Mouse (Mus musculus): ENCODE results near the gene Timm29. TPM values are rescaled to one million over a fixed set of nuclear protein-coding genes. Genes with fewer than 3 reads are reported as not detected.
"Not testable (repeated sequence)": the region's sequence is repeated elsewhere in the genome, so short reads cannot be mapped to it uniquely, and the experiment has no call there.

The Timm29 gene
- total and polyA plus RNA-seq, 2 experiments, result 13.0 to 26.7 TPM

GRCm38 (mm10) chr9:21591831-21592702 is 455 bp upstream of the Timm29 start:
- H3K36me3 ChIP-seq (ENCODE audit: control insufficient read depth, insufficient read depth, low read length), result peaks cover 10% of the 10 kb centered on the region; the same call in 1 of the 2 replicates
- H3K27me3 ChIP-seq (ENCODE audit: control insufficient read depth, insufficient read depth, low read length), result no peaks in the 10 kb centered on the region
- TF ChIP-seq POLR2A (IDR thresholded peaks at IDR 0.05; ENCODE audit: extremely low read depth, insufficient read depth, low read length) (no peak), CTCF (IDR thresholded peaks at IDR 0.05; ENCODE audit: low read depth, low read length) (no peak)
- peak overlapping the region; percentile 29; the same call in 1 of the 2 replicates for H3K27ac ChIP-seq (replicated peaks; ENCODE audit: insufficient read depth, low read depth, low read length)
- H3K9ac ChIP-seq (ENCODE audit: low read depth, low read length), result peak overlapping the region; percentile 82
- DNase-seq (ENCODE audit: extremely low read depth, low read depth, low spot score), result no peak
- peak overlapping the region; percentile 96 for H3K4me3 ChIP-seq (ENCODE audit: insufficient read depth, low read depth, low read length)
- H3K79me2 ChIP-seq (ENCODE audit: control insufficient read depth, insufficient read depth, low read length), result peaks cover 8% of the 10 kb centered on the region; the same call in 1 of the 2 replicates
- peaks cover 15% of the 10 kb centered on the region for H3K4me1 ChIP-seq (ENCODE audit: control insufficient read depth, insufficient read depth, low read length)
- WGBS, result 14% methylated on average over 17 of the region's 17 CpGs

DNA sequence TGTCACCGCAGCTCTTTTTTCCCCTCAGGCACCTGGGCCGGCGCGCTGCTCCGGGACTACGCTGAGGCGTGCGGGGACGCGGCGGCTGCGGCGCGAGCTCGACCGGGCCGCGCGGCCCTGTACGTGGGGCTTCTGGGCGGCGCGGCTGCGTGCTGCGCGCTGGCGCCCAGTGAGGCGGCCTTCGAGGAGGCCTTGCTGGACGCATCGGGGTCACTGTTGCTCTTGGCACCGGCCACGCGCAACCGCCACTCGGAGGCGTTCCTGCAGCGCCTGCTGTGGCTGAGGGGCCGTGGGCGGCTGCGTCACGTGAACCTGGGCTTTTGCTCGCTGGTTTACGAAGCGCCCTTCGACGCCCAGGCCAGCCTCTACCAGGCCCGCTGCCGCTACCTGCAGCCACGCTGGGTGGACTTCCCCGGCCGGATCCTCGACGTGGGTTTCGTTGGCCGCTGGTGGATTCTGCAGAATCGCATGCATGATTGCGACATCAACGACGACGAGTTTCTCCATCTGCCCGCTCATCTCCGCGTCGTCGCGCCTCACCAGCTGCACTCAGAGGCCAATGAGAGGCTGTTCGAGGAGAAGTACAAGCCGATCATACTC is 700 bp downstream of the Timm29 start:
- Histone ChIP-seq H3K4me3 (ENCODE audit: insufficient read depth, low read depth, low read length) (peak overlapping the region; percentile 96), H3K9ac (ENCODE audit: low read depth, low read length) (peak overlapping the region; percentile 96), H3K36me3 (ENCODE audit: control insufficient read depth, insufficient read depth, low read length) (peaks cover 10% of the 10 kb centered on the region; the same call in 1 of the 2 replicates), H3K27me3 (ENCODE audit: control insufficient read depth, insufficient read depth, low read length) (no peaks in the 10 kb centered on the region), H3K4me1 (ENCODE audit: control insufficient read depth, insufficient read depth, low read length) (peaks cover 15% of the 10 kb centered on the region), H3K27ac (replicated peaks; ENCODE audit: insufficient read depth, low read depth, low read length) (peak overlapping the region; percentile 81), H3K79me2 (ENCODE audit: control insufficient read depth, insufficient read depth, low read length) (peaks cover 8% of the 10 kb centered on the region; the same call in 1 of the 2 replicates)
- DNase-seq (ENCODE audit: extremely low read depth, low read depth, low spot score), result peak; percentile 62
- TF ChIP-seq POLR2A (IDR thresholded peaks at IDR 0.05; ENCODE audit: extremely low read depth, insufficient read depth, low read length), result no peak
- no peak for TF ChIP-seq CTCF (IDR thresholded peaks at IDR 0.05; ENCODE audit: low read depth, low read length)
- WGBS, result under 1% methylated on average over 69 of the region's 69 CpGs

- H3K27ac ChIP-seq (replicated peaks; ENCODE audit: insufficient read depth, low read depth, low read length); H3K36me3 ChIP-seq (ENCODE audit: control insufficient read depth, insufficient read depth, low read length); H3K9ac ChIP-seq (ENCODE audit: low read depth, low read length); H3K27me3 ChIP-seq (ENCODE audit: control insufficient read depth, insufficient read depth, low read length); H3K79me2 ChIP-seq (ENCODE audit: control insufficient read depth, insufficient read depth, low read length); DNase-seq (ENCODE audit: extremely low read depth, low read depth, low spot score); H3K4me3 ChIP-seq (ENCODE audit: insufficient read depth, low read depth, low read length): not testable (repeated sequence)
- 72% methylated on average over 8 of the region's 8 CpGs for WGBS
- peaks cover 15% of the 10 kb centered on the region for H3K4me1 ChIP-seq (ENCODE audit: control insufficient read depth, insufficient read depth, low read length)
Measured at GRCm38 (mm10) chr9:21594350-21594749, 1.8 kb downstream of the Timm29 start.

- WGBS, result 52% methylated on average over 2 of the region's 2 CpGs
- H3K4me3 ChIP-seq (ENCODE audit: insufficient read depth, low read depth, low read length), result no peak overlapping the region
Measured at GRCm38 (mm10) chr9:21594838-21595237, 2.3 kb downstream of the Timm29 start.

DNA sequence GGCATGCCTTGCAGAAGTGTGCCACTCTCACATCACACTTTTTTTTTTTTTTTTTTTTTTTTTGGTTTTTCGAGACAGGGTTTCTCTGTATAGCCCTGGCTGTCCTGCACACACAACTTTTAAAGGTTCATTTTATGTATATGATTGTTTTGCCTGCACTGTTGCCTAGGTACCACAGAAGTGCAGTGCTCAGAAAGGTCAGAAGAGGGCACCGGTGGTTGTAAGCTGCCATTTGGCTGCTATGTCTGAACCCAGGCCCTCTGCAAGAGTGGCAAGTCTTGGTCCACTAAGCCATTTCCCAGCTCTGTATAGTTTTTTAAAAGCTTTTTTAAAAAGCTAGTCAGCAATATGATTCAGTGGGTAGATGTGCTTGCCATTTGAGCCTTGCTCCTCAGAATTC is 5.7 kb downstream of the Timm29 start:
- Histone ChIP-seq H3K27me3 (ENCODE audit: control insufficient read depth, insufficient read depth, low read length) (no peaks in the 10 kb centered on the region), H3K79me2 (ENCODE audit: control insufficient read depth, insufficient read depth, low read length) (peaks cover 8% of the 10 kb centered on the region; the same call in 1 of the 2 replicates), H3K4me3 (ENCODE audit: insufficient read depth, low read depth, low read length) (no peak overlapping the region), H3K27ac (replicated peaks; ENCODE audit: insufficient read depth, low read depth, low read length) (no peak overlapping the region), H3K9ac (ENCODE audit: low read depth, low read length) (no peak overlapping the region), H3K36me3 (ENCODE audit: control insufficient read depth, insufficient read depth, low read length) (peaks cover 5% of the 10 kb centered on the region; the same call in 1 of the 2 replicates), H3K4me1 (ENCODE audit: control insufficient read depth, insufficient read depth, low read length) (peaks cover 11% of the 10 kb centered on the region)
- peak; percentile 16; the same call in 1 of the 2 replicates for TF ChIP-seq CTCF (IDR thresholded peaks at IDR 0.05; ENCODE audit: low read depth, low read length)
- TF ChIP-seq POLR2A (IDR thresholded peaks at IDR 0.05; ENCODE audit: extremely low read depth, insufficient read depth, low read length), result no peak
- no peak for DNase-seq (ENCODE audit: extremely low read depth, low read depth, low spot score)
- 56% methylated on average over 2 of the region's 2 CpGs for WGBS

More at GRCm38 (mm10) chr9:21594838-21595237, 2.3 kb downstream of the Timm29 start:
- Histone ChIP-seq H3K27ac (replicated peaks; ENCODE audit: insufficient read depth, low read depth, low read length) (no peak overlapping the region), H3K9ac (ENCODE audit: low read depth, low read length) (no peak overlapping the region), H3K4me1 (ENCODE audit: control insufficient read depth, insufficient read depth, low read length) (peaks cover 15% of the 10 kb centered on the region), H3K36me3 (ENCODE audit: control insufficient read depth, insufficient read depth, low read length) (peaks cover 5% of the 10 kb centered on the region; the same call in 1 of the 2 replicates), H3K79me2 (ENCODE audit: control insufficient read depth, insufficient read depth, low read length) (peaks cover 8% of the 10 kb centered on the region; the same call in 1 of the 2 replicates), H3K27me3 (ENCODE audit: control insufficient read depth, insufficient read depth, low read length) (no peaks in the 10 kb centered on the region)
- TF ChIP-seq CTCF (IDR thresholded peaks at IDR 0.05; ENCODE audit: low read depth, low read length) (no peak), POLR2A (IDR thresholded peaks at IDR 0.05; ENCODE audit: extremely low read depth, insufficient read depth, low read length) (no peak)
- no peak for DNase-seq (ENCODE audit: extremely low read depth, low read depth, low spot score)
